Mouse (Mus musculus) hindbrain, embryonic 16.5 days (tissue): ENCODE measurements at regions not wholly inside any gene's neighbourhood (a gene's known extent, or its start where the extent isn't known, plus 50 kb on each side); places are given as distances from the start of the nearest gene placed in this dataset.

Source experiments
- ATAC-seq: fragments of 200-750 bp; cut with Nextera tagmentation; 2 replicates; pipeline ENCODE4 v1.8.0; 2017; ENCODE audit warnings: moderate TSS enrichment, moderate library complexity
- H3K27ac ChIP-seq: fragments of 300-500 bp; sonication (generic); 2 replicates; pipeline ENCODE4 v1.5.1; 2014; ENCODE audit warnings: low read depth, mild to moderate bottlenecking, control low read depth, low read length, moderate library complexity
- H3K27me3 ChIP-seq: fragments of 300-500 bp; sonication (generic); replicated peaks from 2 replicates; pipeline ENCODE4 v1.6.1; 2014; ENCODE audit warnings: low read length; ENCODE audit not compliant: control insufficient read depth, insufficient read depth
- H3K36me3 ChIP-seq: fragments of 300-500 bp; sonication (generic); 2 replicates; pipeline ENCODE4 v1.6.1; 2014; ENCODE audit warnings: mild to moderate bottlenecking, low read length, moderate library complexity, mixed read lengths; ENCODE audit not compliant: control insufficient read depth, insufficient read depth
- H3K4me1 ChIP-seq: fragments of 300-500 bp; sonication (generic); 2 replicates; pipeline ENCODE4 v1.6.1; 2014; ENCODE audit warnings: low read depth, low read length; ENCODE audit not compliant: control insufficient read depth, insufficient read depth
- H3K4me2 ChIP-seq: fragments of 300-500 bp; sonication (generic); 2 replicates; pipeline ENCODE4 v1.6.1; 2014; ENCODE audit warnings: mild to moderate bottlenecking, low read length, control low read depth, moderate library complexity
- H3K4me3 ChIP-seq: fragments of 300-500 bp; sonication (generic); 2 replicates; pipeline ENCODE4 v1.5.1; 2014; ENCODE audit warnings: mild to moderate bottlenecking, low read length, control low read depth, moderate library complexity
- H3K9ac ChIP-seq: fragments of 300-500 bp; sonication (generic); 2 replicates; pipeline ENCODE4 v1.6.1; 2014; ENCODE audit warnings: low read depth, mild to moderate bottlenecking, control low read depth, low read length, moderate library complexity
- H3K9me3 ChIP-seq: fragments of 300-500 bp; sonication (generic); 2 replicates; pipeline ENCODE4 v1.6.1; 2014; ENCODE audit warnings: mild to moderate bottlenecking, low read length, moderate library complexity; ENCODE audit not compliant: control insufficient read depth
- whole genome bisulfite sequencing: fragments of 180-500 bp; shearing (Covaris S2); extraction: QIAGEN DNeasy Blood & Tissue Kit; methylation state at CpG from one replicate; pipeline ENCODE4 v1.1.7; 2014; 5-methylcytosine and 5-hydroxymethylcytosine counted together

- no peaks in the 10 kb centered on the region for H3K27me3 ChIP-seq
- ATAC-seq = no peak
- H3K9ac ChIP-seq = no peak overlapping the region
- H3K4me3 ChIP-seq = no peak overlapping the region
- no peaks in the 10 kb centered on the region for H3K9me3 ChIP-seq
- H3K36me3 ChIP-seq = no peaks in the 10 kb centered on the region
- WGBS = 68% methylated on average over 4 of the region's 4 CpGs
- no peak overlapping the region for H3K4me2 ChIP-seq
- no peaks in the 10 kb centered on the region; the same call in 1 of the 2 replicates for H3K4me1 ChIP-seq
- H3K27ac ChIP-seq = no peak overlapping the region
These were observed 169.5 kb upstream of the Zc3h12c start for GRCm38 (mm10) chr9:52337786-52338322.

- Histone ChIP-seq H3K27me3 (no peaks in the 10 kb centered on the region), H3K4me3 (no peak overlapping the region), H3K27ac (no peak overlapping the region), H3K36me3 (no peaks in the 10 kb centered on the region), H3K9ac (no peak overlapping the region), H3K4me2 (no peak overlapping the region), H3K9me3 (no peaks in the 10 kb centered on the region), H3K4me1 (no peaks in the 10 kb centered on the region; the same call in 1 of the 2 replicates)
- 92% methylated on average over 3 of the region's 3 CpGs for WGBS
- ATAC-seq = no peak
These were observed 166.4 kb upstream of the Zc3h12c start for GRCm38 (mm10) chr9:52334767-52335166.

GRCm38 (mm10) chr9:52333884-52334283 lies 165.5 kb upstream of the Zc3h12c start:
- H3K4me3 ChIP-seq = no peak overlapping the region
- no peak overlapping the region for H3K27ac ChIP-seq
- no peaks in the 10 kb centered on the region for H3K27me3 ChIP-seq
- WGBS = 65% methylated on average over 2 of the region's 2 CpGs
- no peak overlapping the region for H3K4me2 ChIP-seq
- H3K4me1 ChIP-seq = no peaks in the 10 kb centered on the region; the same call in 1 of the 2 replicates
- no peak overlapping the region for H3K9ac ChIP-seq
- ATAC-seq = no peak
- H3K9me3 ChIP-seq = no peaks in the 10 kb centered on the region
- H3K36me3 ChIP-seq = no peaks in the 10 kb centered on the region

- H3K36me3 ChIP-seq = no peaks in the 10 kb centered on the region
- H3K4me2 ChIP-seq = no peak overlapping the region
- 67% methylated on average over 1 of the region's 1 CpGs for WGBS
- no peak overlapping the region for H3K9ac ChIP-seq
- H3K27ac ChIP-seq = no peak overlapping the region
- ATAC-seq = no peak
- no peaks in the 10 kb centered on the region for H3K27me3 ChIP-seq
- H3K4me3 ChIP-seq = no peak overlapping the region
- no peaks in the 10 kb centered on the region for H3K9me3 ChIP-seq
- H3K4me1 ChIP-seq = no peaks in the 10 kb centered on the region
These were observed 163.4 kb upstream of the Zc3h12c start for GRCm38 (mm10) chr9:52331748-52332147.

- H3K4me2 ChIP-seq = no peak overlapping the region
- no peak for ATAC-seq
- H3K36me3 ChIP-seq = no peaks in the 10 kb centered on the region
- H3K27me3 ChIP-seq = no peaks in the 10 kb centered on the region
- no peaks in the 10 kb centered on the region for H3K9me3 ChIP-seq
- no peak overlapping the region for H3K27ac ChIP-seq
- no peak overlapping the region for H3K9ac ChIP-seq
- H3K4me3 ChIP-seq = no peak overlapping the region
- H3K4me1 ChIP-seq = no peaks in the 10 kb centered on the region
- 83% methylated on average over 3 of the region's 3 CpGs for WGBS
These were observed 162.3 kb upstream of the Zc3h12c start for GRCm38 (mm10) chr9:52330652-52331051.

- Histone ChIP-seq H3K27me3 (no peaks in the 10 kb centered on the region), H3K9ac (no peak overlapping the region), H3K27ac (no peak overlapping the region), H3K4me3 (no peak overlapping the region), H3K4me1 (no peaks in the 10 kb centered on the region), H3K36me3 (no peaks in the 10 kb centered on the region), H3K9me3 (no peaks in the 10 kb centered on the region), H3K4me2 (no peak overlapping the region)
- no peak for ATAC-seq
- WGBS = 90% methylated on average over 2 of the region's 2 CpGs
These were observed 156.0 kb upstream of the Zc3h12c start for GRCm38 (mm10) chr9:52324347-52324746.

GRCm38 (mm10) chr9:52323757-52324156 lies 155.4 kb upstream of the Zc3h12c start:
- H3K9ac ChIP-seq = no peak overlapping the region
- WGBS = 94% methylated on average over 1 of the region's 1 CpGs
- H3K36me3 ChIP-seq = no peaks in the 10 kb centered on the region

DNA sequence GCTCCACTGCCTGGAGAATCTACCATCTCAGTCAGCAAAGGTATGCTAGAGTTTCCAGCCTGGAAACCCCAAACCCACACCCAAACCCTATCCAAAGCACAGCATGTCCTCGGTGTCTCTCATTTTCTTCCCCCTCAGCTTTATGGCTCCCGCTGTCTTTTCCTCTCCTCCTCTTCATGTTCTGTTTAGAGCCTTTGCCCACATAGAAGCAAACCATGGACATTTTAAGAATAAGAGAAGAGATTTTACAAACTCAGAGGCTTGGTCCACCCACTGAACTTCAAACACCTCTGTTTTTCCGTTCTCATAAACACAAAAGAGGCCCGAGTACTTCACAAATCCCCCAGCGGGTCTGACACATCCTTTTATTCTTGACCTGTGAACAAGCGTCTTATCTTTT lies 154.9 kb upstream of the Zc3h12c start:
- Histone ChIP-seq H3K27me3 (no peaks in the 10 kb centered on the region), H3K9ac (no peak overlapping the region), H3K27ac (no peak overlapping the region), H3K4me3 (no peak overlapping the region), H3K9me3 (no peaks in the 10 kb centered on the region), H3K36me3 (no peaks in the 10 kb centered on the region), H3K4me1 (no peaks in the 10 kb centered on the region), H3K4me2 (no peak overlapping the region)
- 88% methylated on average over 6 of the region's 6 CpGs for WGBS
- ATAC-seq = no peak

More at GRCm38 (mm10) chr9:52323757-52324156, 155.4 kb upstream of the Zc3h12c start:
- H3K9me3 ChIP-seq = no peaks in the 10 kb centered on the region
- ATAC-seq = no peak
- no peak overlapping the region for H3K27ac ChIP-seq
- no peaks in the 10 kb centered on the region for H3K4me1 ChIP-seq
- H3K27me3 ChIP-seq = no peaks in the 10 kb centered on the region
- H3K4me2 ChIP-seq = no peak overlapping the region
- H3K4me3 ChIP-seq = no peak overlapping the region

- no peaks in the 10 kb centered on the region for H3K4me1 ChIP-seq
- no peak overlapping the region for H3K27ac ChIP-seq
- H3K4me2 ChIP-seq = no peak overlapping the region
- H3K9ac ChIP-seq = no peak overlapping the region
- no peak for ATAC-seq
- no peak overlapping the region for H3K4me3 ChIP-seq
- no peaks in the 10 kb centered on the region for H3K27me3 ChIP-seq
- WGBS = 83% methylated on average over 6 of the region's 6 CpGs
- H3K9me3 ChIP-seq = no peaks in the 10 kb centered on the region
- H3K36me3 ChIP-seq = no peaks in the 10 kb centered on the region
These were observed 133.1 kb upstream of the Zc3h12c start for GRCm38 (mm10) chr9:52301521-52301920.

DNA sequence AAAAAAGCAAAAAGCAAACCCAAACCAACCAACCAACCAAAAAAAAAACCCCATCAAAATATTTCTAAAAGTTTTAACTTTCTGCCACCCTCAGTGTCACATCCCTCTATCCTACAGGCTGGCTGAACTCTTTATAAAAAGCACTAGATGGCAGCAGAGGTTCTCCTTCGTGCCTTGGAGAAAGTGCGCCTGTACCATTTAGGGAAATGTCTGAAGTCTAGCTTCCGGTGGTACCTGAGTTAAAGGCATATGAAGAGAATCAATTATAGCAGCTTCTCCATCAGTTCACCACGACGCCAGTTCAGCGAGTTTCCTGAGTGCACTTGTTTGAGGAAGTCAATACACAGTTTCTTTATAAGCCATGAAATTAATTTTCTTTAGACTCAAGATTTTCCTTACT lies 130.0 kb upstream of the Zc3h12c start:
- no peaks in the 10 kb centered on the region for H3K9me3 ChIP-seq
- no peak overlapping the region for H3K4me3 ChIP-seq
- no peaks in the 10 kb centered on the region for H3K27me3 ChIP-seq
- peak; percentile 85 for ATAC-seq
- WGBS = 8% methylated on average over 6 of the region's 6 CpGs
- H3K4me2 ChIP-seq = no peak overlapping the region
- H3K4me1 ChIP-seq = no peaks in the 10 kb centered on the region
- H3K9ac ChIP-seq = no peak overlapping the region
- H3K27ac ChIP-seq = no peak overlapping the region
- no peaks in the 10 kb centered on the region for H3K36me3 ChIP-seq
